Mouse (Mus musculus) erythroblast, embryonic 14.5 days (primary cell): Measurements from ENCODE around the gene Stard9.

Experiments
- GATA1 ChIP-seq: IDR thresholded peaks from 2 replicates; pipeline ENCODE4 v1.6.1; 2012; ENCODE audit warnings: low read length, inconsistent platforms, mixed read lengths
- TAL1 ChIP-seq: IDR thresholded peaks from 3 replicates; pipeline ENCODE4 v1.6.1; 2012; ENCODE audit warnings: low read length, inconsistent platforms, mixed read lengths

GRCm38 (mm10) chr2:120707041-120707440, 78.1 kb downstream of the Stard9 start:
- TF ChIP-seq GATA1 (no peak), TAL1 (no peak)
